Mouse (Mus musculus): ENCODE measurements at regions not wholly inside any gene's neighbourhood (a gene's known extent, or its start where the extent isn't known, plus 50 kb on each side); places are given as distances from the start of the nearest gene placed in this dataset.

- H3K27ac ChIP-seq (ENCODE audit: control insufficient read depth, low read depth, low read length) = no peak overlapping the region
- TF ChIP-seq HCFC1 (IDR thresholded peaks at IDR 0.05; ENCODE audit: low read depth, low read length) (no peak), ZC3H11A (IDR thresholded peaks at IDR 0.05; ENCODE audit: low read depth, low read length) (no peak), TAL1 (IDR thresholded peaks at IDR 0.05; ENCODE audit: low read length) (no peak), SIN3A (IDR thresholded peaks at IDR 0.05; ENCODE audit: low read length) (no peak), CHD2 (IDR thresholded peaks at IDR 0.05; ENCODE audit: low read length) (no peak), CTCF (IDR thresholded peaks at IDR 0.05 in 2 of 3, conservative IDR thresholded peaks at IDR 0.05 in 1 of 3; ENCODE audit: control insufficient read depth in 1 of 3, insufficient read depth in 1 of 3, low read depth in 2 of 3, low read length in 3 of 3, poor library complexity in 1 of 3, severe bottlenecking in 1 of 3) (no peak), USF2 (IDR thresholded peaks at IDR 0.05; ENCODE audit: borderline replicate concordance in 1 of 2, insufficient read depth in 1 of 2, low read depth in 1 of 2, low read length in 2 of 2) (no peak), POLR2AphosphoS2 (IDR thresholded peaks at IDR 0.05; ENCODE audit: low read length) (no peak), KAT2A (conservative IDR thresholded peaks at IDR 0.05; ENCODE audit: low read depth, low read length) (no peak)
Observed at GRCm38 (mm10) chr6:103033418-103033817, 460.5 kb upstream of the Cntn3 start.

GRCm38 (mm10) chr6:103033919-103034318 lies 461.0 kb upstream of the Cntn3 start:
- Histone ChIP-seq H3K27ac (ENCODE audit: control insufficient read depth, low read depth, low read length) (no peak overlapping the region), H3K9me3 (replicated peaks; ENCODE audit: insufficient read depth, low read length) (no peaks in the 10 kb centered on the region)
- no peak for TF ChIP-seq POLR2A (IDR thresholded peaks at IDR 0.05; ENCODE audit: control insufficient read depth in 1 of 2, insufficient read depth in 1 of 2, low read depth in 1 of 2, low read length in 2 of 2, poor library complexity in 1 of 2)
- TF ChIP-seq ZNF384 (IDR thresholded peaks at IDR 0.05; ENCODE audit: low read depth, low read length) = no peak

More at GRCm38 (mm10) chr6:103033418-103033817, 460.5 kb upstream of the Cntn3 start:
- H3K79me2 ChIP-seq (ENCODE audit: control insufficient read depth, insufficient read depth, low read length, poor library complexity) = no peaks in the 10 kb centered on the region
- no peak overlapping the region for H3K4me3 ChIP-seq (ENCODE audit: control insufficient read depth in 1 of 2, insufficient read depth in 1 of 2, low read depth in 2 of 2, low read length in 2 of 2)
- no peaks in the 10 kb centered on the region for H3K36me3 ChIP-seq (ENCODE audit: control insufficient read depth in 1 of 2, insufficient read depth in 2 of 2, low read length in 2 of 2)
- no peak overlapping the region for H3K9ac ChIP-seq (ENCODE audit: control insufficient read depth, low read depth, low read length, poor library complexity, severe bottlenecking)
- DNase-seq (ENCODE audit: low read depth, low spot score) = no peak
- no peaks in the 10 kb centered on the region for H3K4me1 ChIP-seq (ENCODE audit: control insufficient read depth in 1 of 2, insufficient read depth in 2 of 2, low read length in 2 of 2)
- H3K9me3 ChIP-seq (replicated peaks; ENCODE audit: insufficient read depth, low read length) = no peaks in the 10 kb centered on the region
- H3K27me3 ChIP-seq (ENCODE audit: control insufficient read depth in 1 of 2, insufficient read depth in 2 of 2, low read length in 2 of 2) = no peaks in the 10 kb centered on the region

GRCm38 (mm10) chr6:103060591-103060990 lies 449.8 kb upstream of the Chl1 start:
- Histone ChIP-seq H3K9me3 (replicated peaks; ENCODE audit: insufficient read depth, low read length) (no peaks in the 10 kb centered on the region), H3K79me2 (ENCODE audit: control insufficient read depth, insufficient read depth, low read length, poor library complexity) (no peaks in the 10 kb centered on the region), H3K36me3 (ENCODE audit: control insufficient read depth in 1 of 2, insufficient read depth in 2 of 2, low read length in 2 of 2) (no peaks in the 10 kb centered on the region), H3K4me3 (ENCODE audit: control insufficient read depth in 1 of 2, insufficient read depth in 1 of 2, low read depth in 2 of 2, low read length in 2 of 2) (no peak overlapping the region), H3K27ac (ENCODE audit: control insufficient read depth, low read depth, low read length) (no peak overlapping the region), H3K27me3 (ENCODE audit: control insufficient read depth in 1 of 2, insufficient read depth in 2 of 2, low read length in 2 of 2) (no peaks in the 10 kb centered on the region), H3K4me1 (ENCODE audit: control insufficient read depth in 1 of 2, insufficient read depth in 2 of 2, low read length in 2 of 2) (no peaks in the 10 kb centered on the region), H3K9ac (ENCODE audit: control insufficient read depth, low read depth, low read length, poor library complexity, severe bottlenecking) (no peak overlapping the region)
- DNase-seq (ENCODE audit: low read depth, low spot score) = no peak
- no peak for TF ChIP-seq E2F4 (IDR thresholded peaks at IDR 0.05; ENCODE audit: borderline replicate concordance, low read depth, low read length)
- no peak for TF ChIP-seq TAL1 (IDR thresholded peaks at IDR 0.05; ENCODE audit: low read length)
- TF ChIP-seq SMC3 (IDR thresholded peaks at IDR 0.05; ENCODE audit: low read depth, low read length) = no peak
- no peak for TF ChIP-seq MYC (IDR thresholded peaks at IDR 0.05; ENCODE audit: low read depth, low read length)
- TF ChIP-seq HCFC1 (IDR thresholded peaks at IDR 0.05; ENCODE audit: low read depth, low read length) = no peak
- TF ChIP-seq TCF12 (IDR thresholded peaks at IDR 0.05; ENCODE audit: low read depth, low read length) = no peak

More at GRCm38 (mm10) chr6:103033919-103034318, 461.0 kb upstream of the Cntn3 start:
- H3K9ac ChIP-seq (ENCODE audit: control insufficient read depth, low read depth, low read length, poor library complexity, severe bottlenecking) = no peak overlapping the region
- H3K4me3 ChIP-seq (ENCODE audit: control insufficient read depth in 1 of 2, insufficient read depth in 1 of 2, low read depth in 2 of 2, low read length in 2 of 2) = no peak overlapping the region
- H3K36me3 ChIP-seq (ENCODE audit: control insufficient read depth in 1 of 2, insufficient read depth in 2 of 2, low read length in 2 of 2) = no peaks in the 10 kb centered on the region
- H3K4me1 ChIP-seq (ENCODE audit: control insufficient read depth in 1 of 2, insufficient read depth in 2 of 2, low read length in 2 of 2) = no peaks in the 10 kb centered on the region
- peak; percentile 8 for DNase-seq (ENCODE audit: low read depth, low spot score)
- no peaks in the 10 kb centered on the region for H3K79me2 ChIP-seq (ENCODE audit: control insufficient read depth, insufficient read depth, low read length, poor library complexity)
- H3K27me3 ChIP-seq (ENCODE audit: control insufficient read depth in 1 of 2, insufficient read depth in 2 of 2, low read length in 2 of 2) = no peaks in the 10 kb centered on the region

Data from MEL (cell line).